Mouse (Mus musculus): ENCODE measurements at regions not wholly inside any gene's neighbourhood (a gene's known extent, or its start where the extent isn't known, plus 50 kb on each side); places are given as distances from the start of the nearest gene placed in this dataset.

GRCm38 (mm10) chr3:156414431-156415427 is 146.9 kb upstream of the Negr1 start:
- TF ChIP-seq CTCF (IDR thresholded peaks at IDR 0.05; ENCODE audit: borderline replicate concordance, extremely low read depth, insufficient read depth, insufficient read length) (no peak), POLR2A (IDR thresholded peaks at IDR 0.05; ENCODE audit: borderline replicate concordance, extremely low read depth, insufficient read depth, insufficient read length, poor library complexity, severe bottlenecking) (no peak)
